Mouse (Mus musculus): ENCODE results near the gene Dapk2.
"Not testable (repeated sequence)": the region's sequence is repeated elsewhere in the genome, so short reads cannot be mapped to it uniquely, and the experiment has no call there.

Gene Dapk2

GRCm38 (mm10) chr9:66279647-66280046 is 121.6 kb downstream of the Dapk2 start:
- peak; percentile 76 for DNase-seq

- no peak for DNase-seq
Measured at GRCm38 (mm10) chr9:66280496-66280895, 122.5 kb downstream of the Dapk2 start.

- DNase-seq = no peak
Measured at GRCm38 (mm10) chr9:66281501-66281951, 123.5 kb downstream of the Dapk2 start.

- DNase-seq = no peak
Measured at GRCm38 (mm10) chr9:66282582-66282981, 124.6 kb downstream of the Dapk2 start.

GRCm38 (mm10) chr9:66283565-66284203 is 125.7 kb downstream of the Dapk2 start:
- DNase-seq = peak; percentile 86 to 89

GRCm38 (mm10) chr9:66285241-66285640 is 127.2 kb downstream of the Dapk2 start:
- not testable (repeated sequence) for DNase-seq

GRCm38 (mm10) chr9:66285901-66286300 is 127.9 kb downstream of the Dapk2 start:
- DNase-seq = no peak

- DNase-seq = no peak
Measured at GRCm38 (mm10) chr9:66290727-66291126, 132.7 kb downstream of the Dapk2 start.

- no peak for DNase-seq
Measured at GRCm38 (mm10) chr9:66293319-66293718, 135.3 kb downstream of the Dapk2 start.

GRCm38 (mm10) chr9:66294227-66294626 is 136.2 kb downstream of the Dapk2 start:
- DNase-seq = no peak

GRCm38 (mm10) chr9:66294980-66295410 is 137.0 kb downstream of the Dapk2 start:
- no peak for DNase-seq

- no peak for DNase-seq
Measured at GRCm38 (mm10) chr9:66295577-66296120, 137.6 kb downstream of the Dapk2 start.

- DNase-seq = no peak
Measured at GRCm38 (mm10) chr9:66298783-66299182, 140.8 kb downstream of the Dapk2 start.

- DNase-seq = no peak
Measured at GRCm38 (mm10) chr9:66300448-66301027, 142.5 kb downstream of the Dapk2 start.

- DNase-seq = no peak
Measured at GRCm38 (mm10) chr9:66304320-66305090, 146.5 kb downstream of the Dapk2 start.

GRCm38 (mm10) chr9:66305121-66306112 is 147.4 kb downstream of the Dapk2 start:
- DNase-seq = peak; percentile 47 to 63

- DNase-seq = no peak
Measured at GRCm38 (mm10) chr9:66306414-66306813, 148.4 kb downstream of the Dapk2 start.

- DNase-seq = no peak
Measured at GRCm38 (mm10) chr9:66307341-66307740, 149.3 kb downstream of the Dapk2 start.

GRCm38 (mm10) chr9:66308741-66309140 is 150.7 kb downstream of the Dapk2 start:
- no peak for DNase-seq

- peak in 1 of 2 experiments; percentile 10 for DNase-seq
Measured at GRCm38 (mm10) chr9:66311458-66311857, 153.4 kb downstream of the Dapk2 start.

GRCm38 (mm10) chr9:66316603-66317002 is 158.6 kb downstream of the Dapk2 start:
- no peak for DNase-seq
